Comparison of ENCODE assay signal across 11 mouse cellular contexts in the genomic region with DNA sequence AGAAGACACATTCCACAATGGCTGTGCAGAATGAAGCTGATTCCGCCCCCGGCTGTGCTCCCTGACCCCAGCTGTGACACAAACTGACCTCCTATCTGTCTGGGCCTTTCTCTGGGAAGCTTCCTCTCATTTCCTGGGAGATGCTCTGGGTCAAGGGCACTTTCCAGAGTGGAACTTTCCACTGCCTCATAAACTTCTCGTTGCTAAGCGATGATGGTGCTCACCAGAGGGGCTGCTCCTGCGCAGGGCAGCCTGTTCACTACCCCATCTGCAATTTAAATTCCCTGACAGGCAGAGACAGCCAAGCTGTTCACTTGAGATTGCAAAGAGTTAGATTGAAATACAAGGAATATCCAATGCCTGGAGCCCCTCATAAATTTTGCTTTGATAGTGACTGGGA.
A peak's percentile ranks its signal among the peaks of the same experiment; 100 is the strongest.
DNase-seq lines count a peak whose midpoint lies in the region; ATAC-seq lines count a peak whose summit lies in the region.
"Had no signal": no experiment of that assay in that cellular context is flagged by ENCODE, and none has a peak within 500 bp of the region (broad histone marks: within the 10 kb centered on the region; RNA-seq: fewer than 3 reads in every experiment).

No protein-coding gene starts in this region.

- 61% methylated on average over 5 of the region's 5 CpGs for WGBS in forebrain, embryonic 16.5 days
- WGBS in neural tube, embryonic 15.5 days, result 23% methylated on average over 5 of the region's 5 CpGs

- H3K27me3 ChIP-seq in forebrain, embryonic 16.5 days (replicated peaks; ENCODE audit: control insufficient read depth, insufficient read depth, low read length), result no peaks in the 10 kb centered on the region
- H3K27me3 ChIP-seq in neural tube, embryonic 15.5 days (replicated peaks), result no peaks in the 10 kb centered on the region

- peaks cover 12% of the 10 kb centered on the region for H3K4me1 ChIP-seq in forebrain, embryonic 16.5 days (replicated peaks; ENCODE audit: control insufficient read depth, insufficient read depth, low read length)
- H3K4me1 ChIP-seq in neural tube, embryonic 15.5 days, result peaks cover 28% of the 10 kb centered on the region

- H3K4me3 ChIP-seq in forebrain, embryonic 16.5 days (replicated peaks; ENCODE audit: low read length), result no peak overlapping the region
- no peak overlapping the region for H3K4me3 ChIP-seq in neural tube, embryonic 15.5 days (replicated peaks)

- peak; percentile 27 for DNase-seq in kidney, adult 11 months
- no peak for DNase-seq in kidney, adult 18-20 months
- peak; percentile 18 to 40 for DNase-seq in kidney, postnatal 4 days
- no peak for DNase-seq in cerebellum, postnatal 4 days (ENCODE audit: low spot score in 2 of 2)
- no peak for DNase-seq in cerebellum, adult 11-12 months
- no peak for DNase-seq in thymus, postnatal 36 days
- DNase-seq: cerebellum, postnatal 25 days; spleen, adult 18-20 months; thymus, postnatal 4 days had no signal

- H3K36me3 ChIP-seq in forebrain, embryonic 16.5 days (ENCODE audit: control insufficient read depth, insufficient read depth), result no peaks in the 10 kb centered on the region
- no peaks in the 10 kb centered on the region for H3K36me3 ChIP-seq in neural tube, embryonic 15.5 days

- peak overlapping the region; percentile 77 for H3K27ac ChIP-seq in forebrain, embryonic 16.5 days (ENCODE audit: low read length)
- H3K27ac ChIP-seq in neural tube, embryonic 15.5 days (replicated peaks), result no peak overlapping the region

- peak; percentile 73 for ATAC-seq in forebrain, embryonic 16.5 days
- 0 out of 2 replicates have a peak, but pooled peaks have one; percentile 51 for ATAC-seq in neural tube, embryonic 15.5 days (ENCODE audit: low FRiP score)

- no peak overlapping the region for H3K9ac ChIP-seq in forebrain, embryonic 16.5 days (replicated peaks; ENCODE audit: low read depth, low read length)
- H3K9ac ChIP-seq in neural tube, embryonic 15.5 days (replicated peaks), result no peak overlapping the region

- H3K9me3 ChIP-seq in forebrain, embryonic 16.5 days (ENCODE audit: control insufficient read depth, low read length), result no peaks in the 10 kb centered on the region
- no peaks in the 10 kb centered on the region for H3K9me3 ChIP-seq in neural tube, embryonic 15.5 days (replicated peaks)

- H3K4me2 ChIP-seq in forebrain, embryonic 16.5 days (ENCODE audit: low read length), result no peak overlapping the region
- H3K4me2 ChIP-seq in neural tube, embryonic 15.5 days, result no peak overlapping the region

Comparison
In these comparisons a context has a peak if more than half of its experiments do, and no peak if none do; other contexts are left out.
1. DNase-seq: peak in kidney, adult 11 months (single experiment) and kidney, postnatal 4 days (2 of 2); none in kidney, adult 18-20 months (single experiment), cerebellum, postnatal 4 days (0 of 2), cerebellum, adult 11-12 months (single experiment) and thymus, postnatal 36 days (0 of 2).